Mouse (Mus musculus): Measurements from ENCODE around the gene Tnks1bp1.

Tnks1bp1 gene

GRCm38 (mm10) chr2:85091325-85091724 is 43.5 kb downstream of the Tnks1bp1 start:
- DNase-seq (ENCODE audit: low read depth, low spot score) = no peak

DNA sequence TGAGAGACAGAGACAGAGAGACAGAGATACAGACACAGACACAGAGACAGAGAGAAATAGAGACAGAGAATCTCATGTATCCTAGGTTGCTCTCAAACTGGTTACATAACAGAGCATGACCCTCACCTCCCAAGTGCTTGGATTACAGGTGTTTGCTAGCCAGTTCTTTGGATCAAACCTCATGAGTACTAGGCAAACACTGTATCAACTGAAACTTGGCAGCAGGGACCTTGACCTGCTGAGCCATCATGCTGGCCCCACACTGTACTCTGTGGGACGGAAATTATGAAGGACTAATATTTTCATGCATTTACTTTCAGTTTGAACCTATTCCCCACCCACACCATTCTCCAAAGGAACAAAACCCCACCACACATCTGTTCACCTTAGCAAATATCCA is 45.6 kb downstream of the Tnks1bp1 start:
- DNase-seq (ENCODE audit: low read depth, low spot score) = no peak

GRCm38 (mm10) chr2:85095906-85096305 is 48.1 kb downstream of the Tnks1bp1 start:
- DNase-seq (ENCODE audit: low read depth, low spot score) = no peak

DNA sequence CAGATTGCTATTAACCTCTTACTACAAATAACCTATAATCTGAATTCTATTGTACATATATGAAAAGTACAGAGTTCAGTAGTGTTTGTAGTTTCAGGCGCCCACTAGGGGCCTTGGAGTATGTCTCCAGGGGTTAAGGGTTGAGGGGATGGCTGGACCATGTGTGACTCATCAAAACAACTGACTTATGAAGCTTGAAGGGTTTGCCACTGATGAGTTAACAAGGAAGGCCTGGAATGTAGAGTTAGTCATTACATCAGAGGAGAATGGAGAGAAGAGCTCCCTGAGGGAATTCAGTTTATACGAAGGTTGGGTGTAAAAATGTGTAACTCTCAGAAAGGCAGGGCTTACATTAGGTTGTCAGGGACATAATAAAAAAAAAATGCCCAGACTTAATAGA is 50.2 kb downstream of the Tnks1bp1 start:
- no peak for DNase-seq (ENCODE audit: low read depth, low spot score)

- no peak for DNase-seq (ENCODE audit: low read depth, low spot score)
These were observed 51.1 kb downstream of the Tnks1bp1 start for GRCm38 (mm10) chr2:85098824-85099511.

DNA sequence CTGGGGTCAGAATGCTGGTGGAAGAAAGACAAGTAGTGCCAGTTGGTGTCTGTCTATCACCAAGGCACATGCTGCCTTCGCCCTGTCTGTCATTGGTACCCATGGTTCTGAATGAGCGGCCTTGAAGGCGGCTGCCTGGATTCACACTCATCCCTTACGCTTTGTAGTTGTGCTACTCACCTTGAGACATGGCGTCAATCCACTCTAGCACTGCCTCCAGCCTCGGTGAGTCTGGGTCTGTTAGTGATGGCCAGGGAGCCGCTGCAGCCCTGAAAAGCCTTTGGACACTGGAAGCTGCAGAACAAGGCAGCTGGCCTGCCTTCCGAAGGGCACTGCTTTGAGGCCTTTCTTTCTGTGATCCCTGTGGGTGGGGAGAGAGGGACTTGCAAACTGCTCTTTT is 55.4 kb downstream of the Tnks1bp1 start:
- no peak for DNase-seq (ENCODE audit: low read depth, low spot score)

- DNase-seq (ENCODE audit: low read depth, low spot score) = no peak
These were observed 57.7 kb downstream of the Tnks1bp1 start for GRCm38 (mm10) chr2:85105426-85106013.

GRCm38 (mm10) chr2:85106068-85106790 is 58.4 kb downstream of the Tnks1bp1 start:
- no peak for DNase-seq (ENCODE audit: low read depth, low spot score)

DNA sequence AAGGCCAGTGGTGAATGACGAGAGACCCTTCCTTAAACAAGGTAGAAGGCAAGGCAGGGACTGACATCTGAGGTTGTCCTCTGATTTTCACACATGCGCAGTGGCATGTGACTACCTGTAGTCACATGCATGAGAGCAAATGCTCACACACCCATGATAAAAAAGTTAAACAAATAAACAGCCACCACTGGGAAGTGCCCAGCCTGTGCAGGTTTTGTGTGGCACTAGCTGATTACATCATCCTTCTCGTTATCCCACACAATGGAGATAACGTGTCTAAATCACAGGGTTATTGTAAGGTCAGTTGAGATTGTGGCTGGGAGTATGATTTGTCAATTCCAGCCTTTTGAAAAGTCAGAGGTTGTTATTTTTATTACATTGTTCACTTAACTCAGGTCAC is 59.1 kb downstream of the Tnks1bp1 start:
- DNase-seq (ENCODE audit: low read depth, low spot score) = no peak

DNA sequence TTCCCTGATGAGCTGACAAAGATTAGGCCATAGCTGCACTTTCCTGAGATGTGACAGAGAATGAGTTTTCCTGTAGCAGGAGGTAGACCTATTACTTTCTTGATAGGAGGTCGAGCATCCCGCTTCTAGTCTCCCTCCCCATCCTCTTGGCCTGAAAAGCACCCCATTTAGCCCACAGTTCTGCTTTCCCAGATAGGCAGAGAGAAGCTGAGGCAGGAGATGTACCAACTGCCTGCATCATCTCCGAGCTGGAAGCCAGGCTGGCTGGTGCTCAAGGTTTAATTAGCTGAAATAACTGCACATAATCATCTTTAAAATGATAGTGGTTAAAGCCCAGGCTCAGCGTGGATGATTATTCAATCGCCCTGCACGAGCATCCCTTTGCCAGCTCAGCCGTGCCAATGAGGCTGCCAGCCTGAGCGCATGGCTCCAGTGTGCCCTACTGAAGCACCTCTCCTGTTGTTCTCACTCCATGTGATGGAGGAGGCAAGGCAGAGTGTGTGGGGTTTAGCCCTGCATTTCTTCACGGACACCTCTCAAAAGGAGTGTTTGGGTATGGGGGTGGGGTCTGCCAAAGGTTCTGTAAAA is 62.6 kb downstream of the Tnks1bp1 start:
- DNase-seq (ENCODE audit: low read depth, low spot score) = no peak
